Mouse (Mus musculus) central nervous system, embryonic 14 days (tissue): ENCODE data around the gene Gm10251. TPM values are rescaled to one million over a fixed set of nuclear protein-coding genes. Genes with fewer than 3 reads are reported as not detected.

Source experiments
- polyA plus RNA-seq: library from polyadenylated mRNA; depleted of rRNA; stranded (reverse); fragments of >200 nt; gene quantifications from 2 replicates; pipeline ENCODE4 v1.2.3, GENCODE M21; 2012; rRNA removed

Gm10251 gene
- not detected in 2 replicates for polyA plus RNA-seq

DNA sequence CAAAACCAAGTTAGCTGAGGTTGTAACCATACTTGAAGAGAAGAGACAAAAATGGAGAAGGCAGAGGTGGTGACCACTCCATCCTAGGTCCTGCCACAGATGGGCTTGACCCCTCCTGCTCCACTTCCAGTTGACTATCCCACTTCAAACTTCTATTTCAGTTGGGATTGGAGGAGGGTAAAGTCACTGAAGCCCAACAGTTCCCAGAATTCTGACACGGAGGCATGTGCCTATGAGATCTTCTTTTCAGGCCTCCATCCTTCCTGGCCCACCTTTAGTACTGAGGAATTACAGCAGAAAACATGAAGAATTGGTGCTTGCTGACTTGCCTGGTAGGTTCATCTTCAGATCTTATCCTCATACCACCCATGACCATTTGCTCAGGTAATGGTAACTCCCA lies at the start of gene Gm10251:
TSS of gene Gm10251 (minus strand) at position 101 of the 400 bp plus-strand sequence.

DNA sequence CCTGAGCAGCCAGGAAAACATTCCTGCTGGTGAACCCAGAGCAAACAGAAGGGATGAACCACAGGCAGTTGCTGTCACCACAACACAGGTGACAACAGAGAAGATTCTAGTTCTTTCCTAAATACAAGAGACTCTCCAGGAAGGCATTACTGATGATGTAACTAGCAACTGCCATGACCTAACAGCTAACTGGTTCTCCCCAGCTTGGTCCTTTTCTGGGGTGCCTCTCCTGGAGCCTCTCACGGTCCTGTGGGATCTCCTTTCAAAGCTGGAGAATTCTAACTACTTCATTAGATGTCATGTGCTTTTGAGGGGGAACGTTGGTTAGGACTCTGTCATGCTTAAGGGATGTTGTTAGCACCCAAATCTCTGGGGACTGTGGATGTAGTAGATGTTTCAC lies 36.2 kb upstream of the Gm10251 start, which contains the start of gene Gm8050:
TSS of gene Gm8050 (minus strand) at position 101 of the 400 bp plus-strand sequence.

DNA sequence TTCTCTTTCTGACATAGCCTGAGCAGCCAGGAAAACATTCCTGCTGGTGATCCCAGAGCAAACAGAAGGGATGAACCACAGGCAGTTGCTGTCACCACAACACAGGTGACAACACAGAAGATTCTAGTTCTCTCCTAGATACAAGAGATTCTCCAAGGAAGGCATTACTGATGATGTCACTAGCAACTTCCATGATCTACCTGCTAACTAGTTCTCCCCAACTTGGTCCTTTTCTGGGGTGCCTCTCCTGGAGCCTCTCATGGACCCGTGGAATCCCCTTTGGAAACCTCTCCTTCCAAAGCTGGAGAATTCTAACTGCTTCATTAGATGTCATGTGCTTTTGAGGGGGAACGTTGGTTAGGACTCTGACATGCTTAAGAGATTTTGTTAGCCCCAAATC lies 61.7 kb downstream of the Gm10251 start, which contains the start of gene Gm3460:
TSS of gene Gm3460 (minus strand) at position 101 of the 400 bp plus-strand sequence.

DNA sequence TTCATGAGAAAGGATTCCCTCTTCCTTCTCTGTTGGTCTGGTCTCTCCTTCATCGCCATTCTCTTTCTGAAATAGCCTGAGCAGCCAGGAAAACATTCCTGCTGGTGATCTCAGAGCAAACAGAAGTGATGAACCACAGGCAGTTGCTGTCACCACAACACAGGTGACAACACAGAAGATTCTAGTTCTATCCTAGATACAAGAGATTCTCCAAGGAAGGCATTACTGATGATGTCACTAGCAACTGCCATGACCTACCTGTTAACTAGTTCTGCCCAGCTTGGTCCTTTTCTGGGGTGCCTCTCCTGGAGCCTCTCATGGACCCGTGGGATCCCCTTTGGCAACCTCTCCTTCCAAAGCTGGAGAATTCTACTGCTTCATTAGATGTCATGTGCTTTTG lies 93.5 kb downstream of the Gm10251 start, which contains the start of gene Gm3629:
TSS of gene Gm3629 (minus strand) at position 101 of the 400 bp plus-strand sequence.

Other genes starting within 250 kb of the Gm10251 start
- not detected in 2 replicates for gene Gm3594, start 239.6 kb downstream of the Gm10251 start, polyA plus RNA-seq
- not detected in 2 replicates for gene Gm8356, start 146.9 kb downstream of the Gm10251 start, polyA plus RNA-seq
- 0.96 and 1.0 TPM in 2 replicates for gene Gm3629, start 93.6 kb downstream of the Gm10251 start, polyA plus RNA-seq
- gene Gm3460, start 61.8 kb downstream of the Gm10251 start, polyA plus RNA-seq, result 0.71 and 0.80 TPM in 2 replicates
- 0.05 TPM in 1 of 2 replicates, not detected in the other for gene Gm8050, start 36.1 kb upstream of the Gm10251 start, polyA plus RNA-seq
- 25.1 and 27.1 TPM in 2 replicates for gene Gm3636, start 58.2 kb upstream of the Gm10251 start, polyA plus RNA-seq
- gene Gm8362, start 90.2 kb upstream of the Gm10251 start, polyA plus RNA-seq, result 0.04 TPM in 1 of 2 replicates, not detected in the other
- gene Gm3642, start 156.1 kb upstream of the Gm10251 start, polyA plus RNA-seq, result not detected in 2 replicates
- gene Gm3667, start 205.8 kb upstream of the Gm10251 start, polyA plus RNA-seq, result 7.7 and 8.2 TPM in 2 replicates